Mouse (Mus musculus) adrenal gland, postnatal 14 days (tissue): Measurements from ENCODE around the gene Etnppl. TPM values are rescaled to one million over a fixed set of nuclear protein-coding genes. Genes with fewer than 3 reads are reported as not detected.

Source experiments
- DNase-seq: peaks from one replicate; pipeline ENCODE4 v3.0.0; 2021; ENCODE audit warnings: mixed read lengths
- long read RNA-seq, 2 experiments: library from polyadenylated mRNA; stranded (forward); transcript quantifications; one replicate each; pipeline ENCODE4 v2.0.0; 2021
- total RNA-seq: library from RNA; stranded (reverse); gene quantifications from 2 replicates; pipeline ENCODE4 v1.2.3, GENCODE M21; 2021

The Etnppl gene
- total RNA-seq: 0.64 and 4.7 TPM in 2 replicates
- long read RNA-seq, experiment 1: 0 reads
- long read RNA-seq, experiment 2: 0 reads

- DNase-seq: peak; percentile 58
These were observed at the start of gene Etnppl for GRCm38 (mm10) chr3:130617439-130617898. TSS of gene Etnppl (plus strand) at chr3:130617448.

- peak; percentile 36 for DNase-seq
These were observed 48.7 kb upstream of the Etnppl start for GRCm38 (mm10) chr3:130568331-130569095.

DNA sequence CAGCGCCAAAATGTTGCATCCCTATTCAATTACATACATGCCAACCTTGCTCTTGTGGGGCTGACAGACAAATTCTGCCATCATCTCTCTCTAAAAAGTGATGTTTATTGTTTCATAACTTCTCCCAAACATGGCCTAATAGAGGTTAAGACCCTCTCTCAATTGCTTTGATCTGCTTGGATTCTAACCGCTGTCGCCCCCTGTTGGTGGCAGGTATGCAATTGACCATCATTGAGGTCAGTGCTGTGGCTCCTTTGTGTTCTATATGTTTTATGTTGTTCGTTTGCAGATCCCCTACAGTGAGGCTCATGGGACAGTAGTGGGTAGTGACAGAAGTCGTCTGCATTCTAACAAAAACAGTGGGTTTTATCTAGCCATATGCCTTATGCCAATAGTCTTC is 44.0 kb upstream of the Etnppl start:
- DNase-seq: no peak

GRCm38 (mm10) chr3:130574652-130575051 is 42.6 kb upstream of the Etnppl start:
- DNase-seq: peak; percentile 58

- peak; percentile 50 for DNase-seq
These were observed 40.6 kb upstream of the Etnppl start for GRCm38 (mm10) chr3:130576683-130577082.

- no peak for DNase-seq
These were observed 37.7 kb upstream of the Etnppl start for GRCm38 (mm10) chr3:130579501-130579900.

- DNase-seq: no peak
These were observed 35.7 kb upstream of the Etnppl start for GRCm38 (mm10) chr3:130581577-130581976.

GRCm38 (mm10) chr3:130582903-130583664 is 34.2 kb upstream of the Etnppl start:
- DNase-seq: no peak

DNA sequence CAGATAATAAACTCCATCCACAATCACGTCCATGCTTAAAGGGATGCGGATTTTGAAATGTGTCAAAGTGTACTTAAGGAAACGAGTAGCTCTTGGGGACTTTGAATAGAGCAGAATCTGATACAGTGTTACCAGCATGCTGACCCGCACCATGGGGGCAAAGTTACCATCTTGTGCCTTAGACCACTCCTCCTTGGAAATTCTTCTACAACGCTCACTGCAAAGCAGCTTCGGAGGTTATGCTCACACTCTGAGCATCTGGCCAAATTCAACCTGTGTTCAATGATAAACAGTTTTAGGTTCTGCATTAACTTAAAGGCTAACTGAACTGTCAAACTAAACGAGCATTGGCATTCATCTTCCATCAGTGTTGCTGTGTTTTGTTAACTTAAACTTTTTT is 33.2 kb upstream of the Etnppl start:
- no peak for DNase-seq

- DNase-seq: no peak
These were observed 22.2 kb upstream of the Etnppl start for GRCm38 (mm10) chr3:130595050-130595449.

DNA sequence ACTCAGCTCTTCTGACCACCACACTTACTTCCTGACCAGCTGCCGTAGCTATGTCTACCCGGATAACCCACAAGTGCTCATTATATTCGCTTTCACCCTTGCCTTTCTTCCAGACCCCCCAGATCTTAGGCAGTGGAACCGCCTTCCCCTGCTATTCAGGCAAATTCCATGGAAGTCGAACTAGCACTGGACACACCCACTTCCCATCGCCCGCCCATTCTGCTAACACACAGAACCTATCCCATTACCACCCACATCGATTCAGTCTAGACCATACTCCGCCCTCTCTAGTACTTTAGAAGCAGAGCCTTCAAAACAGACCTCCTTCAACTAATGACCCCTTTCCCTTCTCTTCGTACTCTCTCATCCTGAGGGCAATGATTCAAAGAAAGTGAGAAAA is 15.8 kb upstream of the Etnppl start:
- DNase-seq: no peak

DNA sequence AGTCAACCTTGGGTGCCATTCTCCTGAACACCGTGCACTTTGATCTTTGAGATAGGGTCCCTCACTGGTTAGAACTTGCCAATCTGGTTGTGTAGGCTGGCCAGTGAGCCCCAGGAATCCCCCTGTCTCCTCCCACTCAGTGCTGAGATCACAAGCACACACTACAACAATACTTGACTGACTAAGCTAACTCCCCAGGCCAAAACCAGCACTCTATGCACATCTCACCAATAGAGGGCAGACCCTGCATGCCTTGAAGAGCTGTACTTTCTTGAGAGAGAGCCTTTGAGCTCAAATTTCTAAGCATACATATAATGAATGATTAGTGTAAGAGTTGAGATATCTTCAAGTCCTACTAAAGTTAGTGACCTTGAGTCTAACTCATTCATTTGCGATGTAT is 9.3 kb upstream of the Etnppl start:
- peak; percentile 53 for DNase-seq

DNA sequence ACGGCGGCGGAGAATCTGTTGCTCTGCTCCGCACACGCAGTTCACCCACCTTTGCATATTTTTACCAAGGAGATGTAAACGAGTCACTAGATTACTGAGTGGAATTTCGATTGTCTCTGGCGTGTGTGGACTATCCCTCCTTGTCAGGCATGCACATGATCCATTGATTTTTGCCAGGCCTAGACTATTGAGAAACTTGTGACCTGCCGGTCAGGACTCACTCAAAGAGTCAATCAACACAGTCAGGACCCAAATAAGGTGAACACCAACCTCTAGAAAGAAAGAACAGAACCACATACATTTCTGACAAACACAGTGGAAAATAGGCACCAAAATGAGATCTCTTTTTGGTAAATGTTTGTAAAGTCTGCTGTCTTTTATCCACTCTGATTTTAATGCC is 2.8 kb upstream of the Etnppl start:
- DNase-seq: no peak

GRCm38 (mm10) chr3:130615625-130616024 is 1.6 kb upstream of the Etnppl start:
- DNase-seq: no peak

DNA sequence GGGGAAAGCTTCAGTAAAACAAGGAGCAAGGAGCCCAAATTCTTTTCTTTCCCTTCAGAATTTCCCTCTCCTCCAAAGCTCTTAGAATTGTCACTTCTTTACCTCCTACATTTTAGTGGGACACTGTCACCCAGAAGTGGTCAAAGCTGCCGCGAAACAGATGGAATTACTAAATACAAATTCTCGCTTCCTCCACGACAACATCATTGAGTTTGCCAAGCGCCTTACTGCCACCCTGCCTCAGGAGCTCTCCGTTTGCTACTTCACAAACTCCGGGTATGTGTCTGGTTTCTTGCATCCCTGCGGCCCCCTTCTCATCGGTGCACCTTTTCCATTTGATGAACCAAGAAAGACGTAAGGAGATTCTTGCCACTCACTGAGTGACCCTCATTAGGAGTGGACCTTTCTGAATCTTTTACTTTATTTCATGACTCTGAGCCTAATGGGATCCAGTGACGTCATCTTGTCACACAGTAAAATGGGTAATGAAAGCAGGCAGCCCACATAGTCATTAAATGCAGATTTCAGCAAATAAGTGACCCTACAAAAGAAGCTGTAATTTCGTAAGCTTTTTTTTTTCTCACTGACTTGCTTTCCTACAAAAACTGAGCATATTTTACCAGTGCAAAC is 3.4 kb downstream of the Etnppl start:
- DNase-seq: no peak

DNA sequence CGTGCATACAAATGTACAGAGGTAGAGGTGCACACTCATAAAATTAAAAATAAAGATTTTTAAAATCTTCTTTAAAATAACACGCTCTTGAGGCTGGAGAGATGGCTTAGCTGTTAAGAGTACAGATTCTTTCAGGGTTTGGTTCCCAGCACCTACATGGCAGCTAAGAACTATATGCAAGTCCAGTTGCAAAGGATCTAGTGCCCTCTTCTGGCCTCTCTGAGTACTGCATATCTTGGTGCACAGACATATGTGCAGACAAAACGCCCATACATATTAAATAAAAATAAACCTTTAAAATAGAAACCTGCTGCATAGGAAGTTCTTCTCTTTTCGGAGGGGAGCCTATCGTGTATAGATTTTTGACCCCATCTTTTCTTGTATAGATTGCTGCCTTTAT is 11.1 kb downstream of the Etnppl start:
- DNase-seq: no peak

DNA sequence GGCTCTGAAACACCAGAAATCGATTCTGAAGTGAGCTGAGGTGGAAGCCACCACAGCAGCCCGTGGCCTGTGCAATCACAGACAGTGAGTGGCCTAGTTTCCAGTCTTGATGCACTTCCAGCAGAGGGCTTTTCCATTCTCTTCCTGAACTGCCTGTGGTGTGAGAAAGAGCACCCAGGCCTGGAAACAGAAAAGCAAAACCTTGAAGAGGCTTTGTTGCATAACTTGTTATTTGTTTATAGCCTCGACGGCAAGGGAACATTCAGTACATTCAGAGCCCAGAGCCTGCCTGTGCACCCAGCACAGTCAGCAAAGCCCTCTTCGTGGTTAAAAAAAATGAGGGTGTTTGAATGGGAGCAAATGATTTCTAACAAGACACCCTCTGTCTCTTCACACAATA is 16.6 kb downstream of the Etnppl start:
- DNase-seq: peak; percentile 32

GRCm38 (mm10) chr3:130646110-130646810 is 29.0 kb downstream of the Etnppl start:
- DNase-seq: no peak

DNA sequence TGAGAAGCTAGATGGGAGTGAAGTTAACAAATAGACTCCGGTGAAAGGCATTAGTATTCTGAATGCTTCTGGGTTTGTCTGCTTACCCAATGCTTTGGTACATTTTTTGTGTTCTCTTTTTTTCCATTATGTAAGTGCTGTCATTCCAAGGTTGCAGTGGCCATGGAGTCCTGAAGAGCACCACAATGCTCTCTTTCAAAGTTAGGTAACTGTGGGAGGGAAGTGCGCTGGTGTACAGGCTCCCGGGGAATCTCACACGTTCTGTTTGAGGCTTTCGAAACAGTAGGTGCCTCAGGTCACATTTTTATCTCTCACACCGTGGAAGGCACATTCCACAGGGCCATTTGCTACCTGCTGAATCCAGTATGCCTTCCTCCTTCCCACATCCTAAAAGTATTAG is 32.3 kb downstream of the Etnppl start:
- DNase-seq: peak; percentile 41

DNA sequence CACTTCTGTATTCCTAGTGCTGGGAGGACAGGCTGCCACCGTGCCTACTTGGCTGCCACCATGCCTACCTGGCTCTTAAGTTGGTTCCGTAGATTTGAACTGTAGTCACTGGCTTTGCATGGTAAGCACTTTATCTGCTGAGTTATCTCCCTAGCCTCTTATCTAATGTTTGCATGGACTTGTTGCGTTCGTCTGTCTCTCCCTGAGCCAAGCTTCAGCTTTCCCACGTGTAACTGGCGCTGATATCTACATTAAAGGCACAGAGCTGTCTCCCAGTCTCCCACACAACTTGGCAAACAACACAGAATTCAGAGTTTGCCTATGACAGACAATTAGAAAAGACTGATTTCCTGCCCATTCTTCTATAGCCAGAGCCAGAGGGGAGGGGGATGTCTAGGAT is 43.4 kb downstream of the Etnppl start:
- DNase-seq: no peak

DNA sequence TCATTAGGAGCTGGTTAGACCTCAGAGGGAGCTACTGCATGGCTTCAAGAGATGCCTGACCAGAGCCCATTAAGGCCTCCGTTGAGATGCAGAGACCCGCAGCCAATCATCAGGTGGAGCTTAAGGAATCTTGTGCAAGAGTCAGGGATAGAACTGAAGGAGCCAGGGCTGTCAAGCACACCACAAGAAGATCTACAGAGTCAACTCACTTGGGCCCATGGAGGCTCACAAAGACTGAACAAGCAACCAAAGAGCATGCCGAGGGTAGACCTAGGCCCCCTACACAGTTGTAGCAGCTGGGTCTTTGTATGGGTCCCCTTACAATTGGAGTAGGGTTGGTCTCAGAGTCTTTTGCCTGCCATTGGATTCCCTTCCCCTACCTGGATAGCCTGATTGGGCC is 45.2 kb downstream of the Etnppl start:
- DNase-seq: no peak

GRCm38 (mm10) chr3:130671291-130671690 is 54.0 kb downstream of the Etnppl start:
- DNase-seq: peak; percentile 41
